In genomic region chr8:108780766-108781165, GRCm38 (mm10) we compare ENCODE assay signal across 20 mouse cellular contexts.
"Had no signal": no experiment of that assay in that cellular context is flagged by ENCODE, and none has a peak within 500 bp of the region (broad histone marks: within the 10 kb centered on the region; RNA-seq: fewer than 3 reads in every experiment).

No protein-coding gene starts in this region.

- DNase-seq: kidney, adult 8-10 months; kidney, postnatal 10 days; layer of hippocampus, postnatal 36 days; liver; lung, adult 18-20 months; retina, postnatal 1 day; right cerebral cortex, postnatal 25 days; spleen, adult 18-20 months; thymus, adult 18-20 months; thymus, postnatal 36 days had no signal

- ATAC-seq: liver, embryonic 12.5 days; lung, postnatal 0 days; midbrain, embryonic 13.5 days had no signal

- H3K4me2 ChIP-seq: kidney, embryonic 15.5 days; limb, embryonic 13.5 days; liver, embryonic 12.5 days; liver, embryonic 15.5 days; midbrain, embryonic 13.5 days; neural tube, embryonic 12.5 days; neural tube, embryonic 15.5 days had no signal

- H3K9me3 ChIP-seq: kidney, embryonic 15.5 days; limb, embryonic 13.5 days; liver, embryonic 12.5 days; liver, embryonic 15.5 days; midbrain, embryonic 13.5 days; neural tube, embryonic 12.5 days; neural tube, embryonic 15.5 days had no signal

- H3K9ac ChIP-seq: kidney, embryonic 15.5 days; limb, embryonic 13.5 days; liver, embryonic 12.5 days; liver, embryonic 15.5 days; midbrain, embryonic 13.5 days; neural tube, embryonic 12.5 days; neural tube, embryonic 15.5 days had no signal

- H3K27ac ChIP-seq: kidney, embryonic 15.5 days; left cerebral cortex, adult 2 months; limb, embryonic 13.5 days; liver, embryonic 12.5 days; liver, embryonic 15.5 days; macrophage; midbrain, embryonic 13.5 days; neural tube, embryonic 12.5 days; neural tube, embryonic 15.5 days had no signal

- H3K36me3 ChIP-seq: kidney, embryonic 15.5 days; liver, embryonic 12.5 days; liver, embryonic 15.5 days; midbrain, embryonic 13.5 days; neural tube, embryonic 12.5 days; neural tube, embryonic 15.5 days had no signal

- H3K27me3 ChIP-seq: kidney, embryonic 15.5 days; limb, embryonic 13.5 days; liver, embryonic 12.5 days; liver, embryonic 15.5 days; midbrain, embryonic 13.5 days; neural tube, embryonic 12.5 days had no signal

- H3K4me3 ChIP-seq: kidney, embryonic 15.5 days; left cerebral cortex, adult 2 months; limb, embryonic 13.5 days; liver, embryonic 12.5 days; liver, embryonic 15.5 days; midbrain, embryonic 13.5 days; neural tube, embryonic 12.5 days; neural tube, embryonic 15.5 days had no signal
